Mouse (Mus musculus): Measurements from ENCODE around the gene Ctrl.
"Not testable (repeated sequence)": the region's sequence is repeated elsewhere in the genome, so short reads cannot be mapped to it uniquely, and the experiment has no call there.

The Ctrl gene

DNA sequence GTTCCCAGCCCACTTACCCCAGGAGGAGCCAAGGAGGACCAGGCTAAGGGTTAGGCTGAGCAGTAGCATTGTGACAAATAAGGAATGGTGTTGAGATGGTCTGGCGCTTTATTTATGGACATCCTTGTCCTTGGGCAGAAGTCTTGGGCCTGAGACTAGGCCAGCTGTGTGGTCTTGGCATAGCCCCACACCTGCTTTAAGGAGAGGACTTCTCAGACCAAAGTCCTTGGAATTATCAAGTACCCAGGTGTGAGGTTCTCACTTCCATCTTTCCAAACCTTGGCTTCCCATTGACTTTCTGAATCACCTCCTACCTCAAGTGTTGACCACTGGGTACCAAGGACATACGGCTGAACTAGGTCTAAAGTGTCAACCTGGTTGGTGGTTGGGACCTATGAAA lies at the start of gene Ctrl:
Gene Ctrl (minus strand): TSS at position 101 of the 400 bp plus-strand sequence.
- DNase-seq (ENCODE audit: low read depth, low spot score) = no peak

DNA sequence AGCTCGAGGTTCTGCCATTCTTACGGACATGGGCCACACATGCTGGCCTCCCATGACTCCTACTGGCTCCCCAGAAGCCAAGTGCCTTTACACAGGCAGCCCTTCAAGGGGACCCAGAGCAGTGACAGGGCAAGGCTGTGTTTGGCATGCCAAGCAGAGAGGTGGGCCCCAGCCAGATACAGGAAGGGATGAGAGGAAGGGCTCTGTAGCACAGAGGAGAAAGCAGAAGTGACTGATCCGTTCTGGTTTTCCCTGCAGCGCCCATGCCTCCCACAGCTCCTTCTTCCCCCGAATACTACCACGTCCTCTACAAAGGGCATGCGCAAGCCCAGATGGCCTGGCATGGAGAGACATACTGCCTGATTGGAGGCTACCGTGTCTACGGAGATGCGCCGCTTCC lies 49.7 kb upstream of the Ctrl start:
- not testable (repeated sequence) for DNase-seq (ENCODE audit: low read depth, low spot score)

DNA sequence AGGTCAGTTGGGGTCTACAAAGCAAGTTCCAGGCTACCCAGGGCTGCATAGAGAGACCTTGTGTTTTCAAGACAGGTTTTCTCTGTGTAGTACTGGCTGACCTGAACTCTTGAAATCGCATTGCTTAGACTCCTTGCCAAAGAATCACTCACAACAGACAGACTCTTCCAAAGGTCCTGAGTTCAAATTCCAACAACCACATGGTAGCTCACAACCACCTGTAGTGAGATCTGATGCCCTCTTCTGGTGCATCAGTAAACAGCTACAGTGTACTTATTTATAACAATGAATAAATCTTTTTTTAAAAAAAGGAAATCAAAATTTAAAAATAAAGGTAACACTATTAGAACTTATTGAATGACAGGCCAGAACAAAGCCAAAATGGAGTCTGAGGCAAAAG lies 47.5 kb upstream of the Ctrl start:
- no peak for DNase-seq (ENCODE audit: low read depth, low spot score)

DNA sequence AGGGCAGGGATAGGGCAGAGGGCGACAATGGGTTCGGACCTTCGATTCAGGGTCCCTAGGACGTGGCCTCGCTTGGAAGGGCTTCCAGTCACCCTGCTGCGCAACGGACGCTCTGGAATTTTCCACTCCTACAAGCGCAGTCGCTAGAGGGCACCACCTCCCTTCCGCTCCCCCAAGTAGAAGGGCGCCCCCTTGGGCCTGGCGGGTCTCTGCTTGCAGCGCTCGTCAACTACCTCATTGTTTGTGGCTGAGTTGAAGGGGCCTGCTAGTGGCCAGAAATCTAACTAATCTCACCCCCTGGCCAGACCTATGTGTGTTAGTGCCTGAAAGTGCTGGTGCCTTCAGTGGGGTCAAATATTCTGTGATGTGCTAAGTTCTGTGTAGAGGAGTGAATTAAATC lies 45.7 kb upstream of the Ctrl start, which contains the start of gene Dpep3:
Gene Dpep3 (minus strand): TSS at position 105 of the 400 bp plus-strand sequence.
- no peak for DNase-seq (ENCODE audit: low read depth, low spot score)

DNA sequence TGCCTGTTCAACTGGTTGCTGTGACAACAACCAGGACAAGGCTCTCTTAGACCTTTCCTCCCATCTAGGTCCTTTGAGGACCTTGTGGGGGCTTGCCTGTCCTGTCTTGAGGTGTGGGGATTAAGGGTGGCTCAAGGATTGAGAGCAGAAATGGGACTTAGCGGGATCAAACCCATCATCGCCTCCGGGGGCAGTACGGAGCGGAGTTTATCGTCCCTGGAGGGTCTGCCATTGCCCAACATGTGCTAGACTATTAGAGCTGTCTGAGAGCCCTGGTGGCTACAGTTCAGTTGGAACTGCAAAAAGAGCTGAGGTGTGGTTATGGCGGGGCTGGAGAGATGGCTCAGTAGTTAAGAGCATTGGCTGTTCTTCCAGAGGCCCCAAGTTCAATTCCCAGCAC lies 41.7 kb upstream of the Ctrl start:
- no peak for DNase-seq (ENCODE audit: low read depth, low spot score)

DNA sequence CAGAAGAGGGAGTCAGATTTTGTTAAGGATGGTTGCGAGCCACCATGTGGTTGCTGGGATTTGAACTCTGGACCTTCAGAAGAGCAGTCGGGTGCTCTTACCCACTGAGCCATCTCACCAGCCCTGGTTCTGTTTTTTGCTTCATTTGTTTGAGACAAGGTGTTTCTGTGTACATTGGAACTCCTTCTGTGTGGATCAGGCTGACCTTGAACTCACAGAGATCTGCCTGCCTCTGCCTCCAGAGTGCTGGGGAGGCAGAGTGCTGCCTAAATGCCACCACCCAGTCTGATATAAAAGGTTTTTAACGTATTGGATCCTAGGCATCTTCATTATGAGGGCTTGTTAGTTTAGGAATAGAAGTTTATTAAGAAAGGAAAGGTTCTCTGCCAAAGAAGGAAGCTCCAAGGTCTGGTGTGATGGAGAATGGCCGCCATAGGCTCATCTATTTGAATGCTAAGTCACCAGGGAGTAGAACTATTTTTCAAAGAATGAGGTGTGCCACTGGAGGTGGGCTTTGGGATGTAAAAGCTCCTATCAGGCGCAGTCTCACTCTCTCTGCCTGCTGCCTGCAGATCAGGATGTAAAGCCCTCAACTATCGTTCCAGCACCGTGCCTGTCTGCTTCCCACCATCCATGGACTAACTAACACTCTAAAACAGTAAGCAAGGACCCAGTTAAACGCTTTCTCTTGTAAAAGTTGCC lies 37.5 kb upstream of the Ctrl start:
- no peak for DNase-seq (ENCODE audit: low read depth, low spot score)

DNA sequence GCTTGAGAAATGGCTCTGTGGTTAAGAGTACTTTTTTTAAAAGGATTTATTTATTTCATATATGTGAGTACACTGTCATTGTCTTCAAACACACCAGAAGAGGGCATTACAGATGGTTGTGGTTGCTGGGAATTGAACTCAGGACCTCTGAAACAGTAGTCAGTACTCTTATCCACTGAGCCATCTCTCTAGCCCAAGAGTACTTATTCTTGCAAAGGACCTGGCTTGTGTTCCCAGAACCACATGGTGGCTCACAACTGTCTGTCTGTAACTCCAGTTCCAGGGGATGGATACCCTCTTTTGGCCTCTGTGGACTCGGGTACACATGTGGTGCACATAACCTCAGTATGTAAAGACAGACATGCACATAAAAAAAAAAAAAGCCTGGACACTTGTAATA lies 35.7 kb upstream of the Ctrl start:
- DNase-seq (ENCODE audit: low read depth, low spot score) = no peak

DNA sequence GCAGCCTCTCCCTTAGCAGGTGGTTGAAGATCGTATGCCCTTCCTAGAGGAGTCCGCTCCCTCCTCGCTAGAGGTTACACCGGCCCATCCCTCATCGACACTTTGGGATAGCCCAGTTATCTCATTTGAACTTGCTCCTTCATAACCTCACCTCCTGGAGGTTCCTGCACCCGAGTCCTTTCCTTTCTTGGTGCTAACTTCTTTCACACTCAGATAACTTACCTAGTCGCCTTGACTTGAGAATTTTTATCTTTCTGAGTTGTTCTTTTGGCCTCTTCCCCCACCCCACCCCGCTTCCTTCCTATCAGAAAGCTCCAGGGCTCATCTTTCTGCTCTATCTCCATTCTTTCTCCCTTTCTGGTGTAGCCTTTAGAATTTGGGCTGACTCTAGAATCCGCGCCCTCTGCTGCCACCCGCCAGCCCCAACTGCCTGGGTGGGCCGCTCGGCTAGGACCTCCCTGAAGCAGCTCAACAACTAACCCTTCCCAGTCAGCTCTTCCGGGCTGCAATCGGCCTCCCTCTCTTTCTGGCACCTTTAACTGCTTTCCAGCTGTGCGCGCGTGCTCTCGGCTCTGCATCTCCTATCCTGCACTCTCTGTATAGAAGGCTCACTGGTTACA lies 33.1 kb upstream of the Ctrl start:
- DNase-seq (ENCODE audit: low read depth, low spot score) = peak; percentile 62

DNA sequence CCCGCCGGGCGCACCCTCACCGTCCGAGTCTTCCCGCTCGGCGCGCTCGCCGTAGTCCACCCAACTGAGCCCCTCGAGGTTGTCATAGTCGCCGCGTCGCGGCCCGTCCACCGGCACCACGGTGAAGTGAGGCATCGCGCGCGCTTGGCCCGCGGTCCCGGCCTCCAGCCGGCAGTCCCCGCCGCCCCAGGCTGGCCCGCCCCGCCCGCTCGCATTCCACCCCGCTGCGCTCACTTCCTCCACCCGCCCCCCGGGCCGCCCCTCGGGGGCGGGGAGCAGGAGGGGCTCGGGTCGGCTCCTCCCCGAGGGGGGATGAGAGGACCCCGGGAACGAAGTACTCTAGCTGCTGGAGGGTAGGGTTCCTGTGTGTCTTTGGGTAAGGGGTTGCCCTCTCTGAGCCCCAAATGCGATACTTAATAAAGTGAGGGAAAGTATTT lies 32.3 kb upstream of the Ctrl start, which contains the start of gene Slc12a4:
Gene Slc12a4 (minus strand): TSS at position 193 of the 437 bp plus-strand sequence.
- peak; percentile 86 for DNase-seq (ENCODE audit: low read depth, low spot score)

DNA sequence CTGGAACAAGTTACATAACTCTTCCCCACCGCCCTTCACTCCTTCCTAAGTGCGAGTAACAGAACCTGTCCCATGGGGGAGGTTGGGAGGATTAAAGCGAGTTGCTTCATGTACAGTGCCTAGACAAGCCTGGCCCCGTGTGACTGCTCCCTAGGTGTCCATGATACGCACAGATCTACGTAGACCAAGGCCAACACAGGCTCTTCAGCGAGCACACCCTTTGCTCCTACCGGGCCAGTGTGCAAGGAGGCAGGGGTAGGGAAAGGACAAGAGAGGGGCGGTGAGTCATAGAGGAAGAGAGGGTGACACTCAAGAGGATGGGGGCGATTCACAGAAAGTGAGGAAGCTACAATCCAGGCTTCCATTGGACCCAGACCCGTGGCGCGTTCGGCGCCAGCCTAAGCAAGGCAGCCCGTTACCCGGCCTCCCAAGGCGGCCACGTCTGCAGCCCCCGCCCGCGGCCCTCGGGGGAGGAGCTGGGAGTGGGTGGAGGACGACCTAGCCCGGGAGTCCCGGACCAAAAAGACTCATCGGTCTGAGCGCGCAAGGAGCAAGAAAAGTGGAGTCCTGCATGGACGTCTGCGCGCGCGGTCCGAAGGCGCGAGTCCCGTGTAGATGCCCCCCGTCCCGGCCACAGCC lies 31.7 kb upstream of the Ctrl start:
- DNase-seq (ENCODE audit: low read depth, low spot score) = no peak

DNA sequence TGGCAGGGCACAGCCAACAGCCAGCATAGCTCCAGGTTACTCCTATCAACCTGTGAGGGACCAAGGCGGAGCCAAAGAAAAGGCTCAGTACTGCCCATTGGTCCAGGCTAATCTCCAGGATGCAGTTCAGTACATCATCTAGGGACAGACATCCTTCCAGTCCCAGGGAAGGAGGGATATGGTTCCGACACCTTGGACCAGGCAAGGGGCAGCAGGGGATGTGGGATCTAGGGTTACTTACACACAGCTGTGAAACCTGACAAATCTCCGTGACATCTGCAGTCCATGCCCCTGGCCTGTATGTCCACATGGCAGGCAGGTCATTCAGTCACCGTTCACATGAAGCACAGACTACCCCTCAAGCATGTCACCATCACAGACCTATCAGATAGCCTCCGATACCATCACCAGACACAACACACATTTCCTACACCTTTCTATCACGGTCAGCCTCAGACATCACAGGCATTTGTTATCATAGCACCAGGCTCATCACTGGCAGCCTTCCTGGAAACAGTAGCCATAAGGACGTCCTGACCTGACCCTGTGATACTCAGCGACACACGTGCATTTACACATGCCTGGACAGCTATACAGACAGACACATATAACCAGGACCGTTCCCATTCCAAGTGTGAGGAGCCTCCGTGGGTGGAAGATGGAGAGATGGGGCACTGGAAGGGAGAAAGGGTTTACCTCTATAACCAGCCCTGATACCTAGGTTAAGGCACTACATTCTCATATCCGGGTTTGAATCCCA lies 31.0 kb upstream of the Ctrl start:
- no peak for DNase-seq (ENCODE audit: low read depth, low spot score)

DNA sequence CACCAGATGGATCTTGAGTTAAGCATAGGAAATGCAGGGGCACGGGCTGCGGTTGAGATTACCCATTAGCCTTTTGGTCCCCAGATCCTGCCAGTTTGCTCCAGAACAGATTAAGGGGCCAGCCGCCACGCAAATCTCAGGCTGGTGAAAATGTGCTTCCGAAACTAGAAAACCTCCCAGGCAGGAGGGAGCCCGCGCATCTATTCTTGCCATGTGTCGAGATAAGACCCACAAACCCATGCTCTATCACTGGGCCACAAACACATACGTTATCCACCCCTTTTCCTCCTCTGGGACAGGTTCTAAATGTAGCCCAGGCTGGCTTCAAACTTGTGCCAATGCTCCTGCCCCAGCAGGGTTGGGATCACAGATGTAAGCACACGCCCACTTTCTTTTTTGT lies 27.9 kb upstream of the Ctrl start:
- DNase-seq (ENCODE audit: low read depth, low spot score) = no peak

DNA sequence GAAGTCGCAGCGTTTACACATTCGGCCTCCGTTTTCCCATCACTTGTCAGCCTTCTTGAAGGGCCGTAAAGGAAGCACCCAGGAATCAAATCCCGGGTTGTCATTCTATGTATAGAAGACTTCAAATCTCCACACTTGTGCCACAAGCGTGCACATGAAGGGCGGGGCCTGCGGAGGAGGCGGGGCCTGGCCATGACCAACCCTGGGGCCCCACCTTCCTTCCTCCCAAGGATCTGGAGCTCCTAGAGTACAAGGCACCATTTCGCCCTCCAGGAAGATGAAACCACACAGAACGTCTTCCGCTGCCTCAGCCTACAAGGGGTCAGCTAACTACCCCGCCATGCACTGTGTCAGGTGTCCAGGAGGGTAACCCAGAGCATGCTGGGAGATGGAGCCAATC lies 27.4 kb upstream of the Ctrl start:
- no peak for DNase-seq (ENCODE audit: low read depth, low spot score)

DNA sequence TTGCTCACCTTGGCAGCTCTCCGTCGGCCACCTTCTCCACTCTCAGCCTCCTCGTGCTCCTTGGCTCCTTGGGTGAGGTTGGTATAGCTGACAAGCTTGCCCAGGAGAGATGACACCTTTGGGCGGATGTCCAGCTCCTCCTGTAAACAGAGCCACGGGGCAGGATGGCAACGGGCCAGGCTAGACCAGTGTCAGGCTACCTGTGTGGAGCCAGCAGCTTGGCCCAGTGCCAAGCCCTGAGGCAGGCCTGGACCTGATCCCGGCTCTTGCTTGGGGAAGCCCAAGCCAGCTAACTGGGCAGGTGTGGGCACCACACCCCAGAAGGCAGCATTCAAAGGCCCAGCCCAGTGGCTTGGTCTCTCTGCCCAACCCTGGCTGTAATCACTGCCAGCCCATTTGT lies 25.7 kb upstream of the Ctrl start:
- DNase-seq (ENCODE audit: low read depth, low spot score) = no peak

DNA sequence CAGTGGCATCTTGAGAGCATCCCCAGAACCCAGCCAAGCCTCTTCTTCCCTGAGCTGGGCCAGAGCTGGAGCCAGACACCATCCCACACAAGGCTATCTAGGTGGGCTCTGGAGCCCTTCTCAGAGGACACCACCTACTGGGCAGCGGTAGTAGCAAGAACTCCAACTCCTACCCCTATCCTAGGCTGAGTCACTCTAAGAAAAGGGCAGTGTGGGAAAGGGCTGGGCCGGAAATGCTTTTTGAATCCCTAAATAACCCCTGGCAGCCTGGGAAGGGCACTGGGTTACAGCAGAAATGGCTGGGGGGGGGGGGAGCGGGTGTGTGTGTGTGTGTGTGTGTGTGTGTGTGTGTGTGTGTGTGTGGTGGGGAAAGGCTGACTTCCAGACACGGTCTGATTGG lies 24.2 kb upstream of the Ctrl start:
- DNase-seq (ENCODE audit: low read depth, low spot score) = no peak

DNA sequence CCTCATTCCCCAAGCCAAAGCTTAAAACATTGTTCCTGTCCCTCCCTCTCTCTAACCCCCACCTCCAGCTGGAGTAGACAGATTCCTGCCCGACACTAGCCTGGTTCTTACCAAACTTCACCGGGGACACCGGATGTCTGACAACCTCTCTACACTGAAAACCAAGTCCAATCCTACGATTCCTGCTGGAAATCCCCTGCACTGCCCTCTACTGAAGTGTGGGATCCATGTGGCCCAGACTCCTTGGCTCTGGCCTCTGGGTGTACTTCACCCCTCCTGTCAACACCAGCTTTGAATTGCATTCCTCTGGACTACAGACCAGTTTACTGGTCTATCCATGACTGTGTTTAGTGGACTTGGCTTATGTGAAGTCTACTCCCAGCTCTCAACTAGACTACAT lies 22.9 kb upstream of the Ctrl start:
- no peak for DNase-seq (ENCODE audit: low read depth, low spot score)

DNA sequence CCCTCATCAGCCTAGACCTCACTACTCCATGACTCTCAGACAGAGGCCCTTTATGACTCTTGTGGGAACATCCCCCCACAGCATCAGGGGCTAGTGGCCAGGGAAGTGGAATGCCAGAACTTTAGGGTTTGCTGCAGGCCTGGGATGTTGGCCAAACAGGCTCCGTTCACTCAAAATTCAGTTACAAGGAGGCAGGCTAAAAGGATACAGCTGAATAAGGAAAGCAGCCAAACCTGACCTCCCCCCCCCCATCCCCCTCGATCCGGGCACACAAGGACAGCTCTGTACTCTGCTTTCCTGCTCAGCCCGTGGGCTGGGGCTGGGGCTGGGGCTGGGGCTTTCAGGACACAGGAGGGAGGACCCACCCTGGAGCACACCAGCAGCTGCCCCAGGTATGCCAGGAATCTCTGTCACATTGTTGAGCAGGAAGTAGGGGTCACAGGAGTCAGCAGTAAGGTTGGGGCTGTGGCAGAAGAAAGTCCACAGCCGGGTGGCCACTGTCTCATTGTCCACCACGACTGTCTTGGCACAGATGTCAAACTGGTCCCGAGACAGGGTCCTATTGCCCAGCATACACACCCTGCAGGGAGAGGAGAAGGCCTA lies 17.5 kb upstream of the Ctrl start:
- DNase-seq (ENCODE audit: low read depth, low spot score) = no peak

DNA sequence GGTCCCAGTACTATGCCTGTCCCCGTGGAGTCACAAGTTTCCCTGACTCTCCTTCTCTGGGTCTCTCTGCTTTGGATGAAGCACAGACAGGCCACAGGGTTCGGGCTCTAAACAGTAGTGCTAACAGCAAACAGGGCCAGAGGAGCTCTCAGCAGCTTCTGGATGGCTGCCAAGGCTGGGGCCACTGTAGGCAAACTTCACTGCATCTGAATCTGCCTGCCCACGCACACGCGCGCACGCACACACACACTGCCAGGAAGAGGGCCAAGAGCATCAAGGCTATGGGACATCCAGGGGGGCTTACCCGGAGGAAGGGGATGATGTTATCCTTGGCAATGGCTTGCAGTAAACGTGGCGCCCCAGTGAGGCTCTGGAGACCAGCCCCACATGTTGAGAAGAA lies 15.7 kb upstream of the Ctrl start:
- no peak for DNase-seq (ENCODE audit: low read depth, low spot score)

DNA sequence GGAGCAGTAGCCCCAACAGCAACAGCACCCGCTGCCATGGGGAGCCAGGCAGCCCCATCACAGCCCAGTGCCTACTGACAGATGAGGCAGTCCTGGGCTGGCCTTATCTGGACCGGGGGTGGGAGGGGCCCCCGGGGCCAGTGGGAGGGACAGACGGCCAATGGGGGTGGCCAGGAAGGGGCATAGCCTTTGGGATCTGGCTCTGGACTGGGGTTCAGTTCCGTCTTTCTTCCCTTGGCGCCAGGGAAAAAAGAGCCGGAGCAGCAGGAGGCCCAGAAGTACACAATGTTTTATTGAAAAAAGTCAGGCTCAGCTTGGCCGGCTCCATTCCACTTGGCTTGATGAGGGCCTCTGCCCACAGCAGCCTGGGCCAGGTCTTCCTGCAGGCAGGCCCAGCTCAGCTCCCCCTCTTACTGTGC lies 9.7 kb upstream of the Ctrl start, which contains the start of gene Lcat:
Gene Lcat (minus strand): TSS at position 62 of the 419 bp plus-strand sequence.
- DNase-seq (ENCODE audit: low read depth, low spot score) = no peak

DNA sequence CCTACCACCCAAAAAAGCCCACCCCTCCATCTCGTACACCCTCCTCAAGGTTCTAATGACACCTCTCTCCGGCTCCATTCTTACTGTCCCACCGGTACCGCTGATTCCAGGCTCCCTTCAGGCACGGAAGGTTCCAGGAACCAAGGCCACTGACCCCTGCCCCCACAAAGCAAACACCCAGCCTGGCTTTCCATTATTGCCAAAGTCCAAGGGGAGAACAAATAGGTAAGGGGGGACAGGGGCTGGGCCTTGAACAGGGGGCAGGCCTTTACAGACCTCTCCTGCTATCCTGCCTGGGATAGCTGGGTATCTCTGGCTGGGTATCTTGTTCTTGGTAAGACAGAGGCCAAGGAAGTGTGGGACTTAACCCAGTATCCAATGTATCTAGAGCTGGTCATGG lies 8.9 kb upstream of the Ctrl start:
- DNase-seq (ENCODE audit: low read depth, low spot score) = no peak

DNA sequence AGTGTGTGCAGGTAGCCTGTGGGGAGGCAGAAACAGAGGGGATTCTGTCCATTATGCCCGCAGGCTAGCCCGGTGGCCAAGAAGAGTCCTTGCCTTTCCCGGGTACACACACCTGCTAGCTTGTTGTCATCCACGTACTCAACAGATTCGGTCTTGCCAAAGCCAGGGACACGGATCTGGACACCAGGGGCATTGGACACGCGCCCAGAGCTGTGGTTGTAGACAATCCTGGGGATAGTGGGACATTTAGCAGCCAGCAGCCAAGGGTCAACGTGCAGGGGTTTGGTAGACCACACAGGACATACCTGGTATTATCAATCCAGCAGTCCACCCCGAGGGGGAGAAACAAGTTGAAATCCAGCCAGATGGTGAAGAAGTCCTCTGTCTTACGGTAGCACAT lies 8.4 kb upstream of the Ctrl start:
- DNase-seq (ENCODE audit: low read depth, low spot score) = no peak

DNA sequence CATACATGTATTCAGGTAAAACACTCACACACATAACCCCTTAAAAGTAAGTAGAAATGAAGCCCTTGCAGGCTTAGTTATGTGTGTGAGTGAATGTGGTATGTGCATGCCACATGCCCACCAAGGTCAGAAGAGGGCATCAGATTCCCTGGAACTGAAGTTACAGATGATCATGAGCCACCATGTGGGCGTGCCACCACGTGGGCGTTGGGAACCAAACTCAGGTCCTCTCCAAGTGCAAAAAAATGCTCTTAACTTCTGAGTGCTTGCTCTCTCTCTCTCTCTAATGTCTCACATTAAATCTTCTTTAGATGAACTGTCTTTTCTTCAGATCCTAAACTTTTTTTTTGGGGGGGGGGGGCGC lies 4.6 kb upstream of the Ctrl start, which contains the start of gene Psmb10:
Gene Psmb10 (minus strand): TSS at position 139 of the 364 bp plus-strand sequence.
- no peak for DNase-seq (ENCODE audit: low read depth, low spot score)

Measured in forelimb bud, embryonic 11.5 days (tissue).